Mouse (Mus musculus) c-Kit-positive CD71-positive TER-119-negative erythroid progenitor cells, embryonic 14.5 days (primary cell): ENCODE measurements around the gene Slc25a10.

Source experiments
- DNase-seq: peaks from one replicate; pipeline ENCODE4 v3.0.0-alpha.2; 2013; ENCODE audit warnings: low read depth

Gene Slc25a10

GRCm38 (mm10) chr11:120539285-120540014, 47.8 kb downstream of the Slc25a10 start:
- DNase-seq: no peak

- no peak for DNase-seq
Observed at GRCm38 (mm10) chr11:120541907-120542306, 50.3 kb downstream of the Slc25a10 start.

- no peak for DNase-seq
Observed at GRCm38 (mm10) chr11:120542376-120542775, 50.7 kb downstream of the Slc25a10 start.

- no peak for DNase-seq
Observed at GRCm38 (mm10) chr11:120545964-120546363, 54.3 kb downstream of the Slc25a10 start.

DNA sequence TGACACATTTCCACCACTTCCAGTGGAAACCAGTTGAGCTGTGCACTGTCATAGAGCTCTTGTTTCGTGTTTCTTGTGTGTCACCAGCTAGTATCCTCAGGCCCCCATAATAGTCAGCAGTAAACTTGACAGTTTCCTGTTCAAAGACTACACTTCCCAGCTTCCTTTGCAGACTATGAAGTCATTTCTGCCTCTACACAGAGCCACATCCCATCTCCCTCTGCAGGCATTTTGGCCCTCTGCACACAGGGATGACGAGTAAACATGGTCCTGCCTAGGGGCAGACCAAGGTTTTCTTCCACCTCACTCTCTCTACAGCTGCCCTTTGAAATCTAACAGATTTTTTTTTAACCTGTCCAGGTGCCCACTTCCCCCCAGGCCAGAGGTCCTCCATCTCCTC, 55.8 kb downstream of the Slc25a10 start:
- DNase-seq: no peak

- no peak for DNase-seq
Observed at GRCm38 (mm10) chr11:120548214-120548613, 56.6 kb downstream of the Slc25a10 start.

- no peak for DNase-seq
Observed at GRCm38 (mm10) chr11:120548786-120549167, 57.1 kb downstream of the Slc25a10 start.
